Mouse (Mus musculus): ENCODE results near the gene Ncs1. TPM values are rescaled to one million over a fixed set of nuclear protein-coding genes. Genes with fewer than 3 reads are reported as not detected.

Ncs1 gene
- polyA plus RNA-seq, 1 experiment from 2014 or later: 29.4 TPM

DNA sequence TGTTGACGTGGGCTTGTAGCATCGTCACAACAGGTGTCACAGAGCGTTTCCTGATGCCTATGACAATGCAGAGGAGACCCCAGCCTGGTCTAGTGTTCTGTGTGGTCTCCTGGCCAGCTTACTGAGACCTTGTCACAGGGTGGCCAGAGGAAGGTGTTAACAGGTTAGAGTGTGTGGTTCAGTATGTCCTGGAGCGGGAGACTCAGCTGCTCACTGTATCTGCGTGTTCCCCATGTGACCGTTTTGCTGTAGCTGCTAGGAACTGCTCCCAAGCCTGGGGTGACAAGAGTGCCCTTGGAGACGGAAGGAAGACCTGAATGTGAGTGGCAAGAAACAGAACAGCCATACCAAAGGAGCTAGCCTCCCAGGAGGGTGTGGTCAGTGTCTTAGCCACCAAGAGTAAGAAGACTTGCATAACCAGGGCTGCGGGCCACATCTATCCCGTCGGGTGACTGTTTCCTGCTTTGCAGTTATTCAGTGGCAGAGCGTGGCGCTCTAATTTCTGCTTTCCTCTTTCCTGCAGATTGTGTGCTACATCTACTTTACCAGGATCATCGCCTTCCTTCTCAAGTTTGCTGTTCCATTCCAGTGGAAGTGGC, 37.0 kb upstream of the Ncs1 start:
- Histone ChIP-seq H3K4me1 (ENCODE audit: control insufficient read depth, insufficient read depth, low read length) (peaks cover 69% of the 10 kb centered on the region), H3K9ac (ENCODE audit: low read length) (peak overlapping the region; percentile 26; the same call in 1 of the 2 replicates), H3K4me2 (ENCODE audit: low read depth, low read length) (0 out of 2 replicates have a peak overlapping the region, but pooled peaks have one; percentile 24), H3K27me3 (ENCODE audit: control insufficient read depth, insufficient read depth, low read length) (no peaks in the 10 kb centered on the region), H3K4me3 (ENCODE audit: low read length) (no peak overlapping the region), H3K9me3 (replicated peaks; ENCODE audit: control insufficient read depth, low read length) (no peaks in the 10 kb centered on the region), H3K27ac (ENCODE audit: low read length) (peak overlapping the region; percentile 96), H3K36me3 (ENCODE audit: control insufficient read depth, insufficient read depth) (0 out of 2 replicates have a peak, but pooled peaks cover 2% of the 10 kb centered on the region)
- 53% methylated on average over 13 of the region's 13 CpGs for WGBS
- ATAC-seq (replicated peaks; ENCODE audit: extremely low read depth, insufficient read depth, low FRiP score): no peak; the same call in 1 of the 2 replicates

DNA sequence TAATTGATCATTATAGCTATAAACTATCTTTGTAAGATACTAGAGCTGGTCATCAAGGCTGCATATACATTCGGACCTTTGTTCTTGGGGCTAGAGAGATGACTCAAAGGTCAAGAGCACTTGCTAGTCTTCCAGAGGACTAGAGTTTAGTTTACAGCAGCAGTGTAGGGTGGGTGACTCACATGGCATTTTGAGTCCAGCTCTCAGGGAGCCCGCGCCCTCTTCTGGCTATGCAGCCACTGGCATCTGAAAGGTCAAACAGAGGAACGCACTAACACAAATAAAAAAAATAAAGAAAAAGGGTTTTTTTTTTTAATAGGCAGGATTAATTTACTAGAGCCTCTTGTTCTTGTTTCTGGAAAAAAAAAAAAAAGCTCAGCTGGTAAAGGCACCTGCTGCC, 36.1 kb upstream of the Ncs1 start:
- Histone ChIP-seq H3K27me3 (ENCODE audit: control insufficient read depth, insufficient read depth, low read length) (no peaks in the 10 kb centered on the region), H3K4me2 (ENCODE audit: low read depth, low read length) (peak overlapping the region; percentile 45), H3K9me3 (replicated peaks; ENCODE audit: control insufficient read depth, low read length) (no peaks in the 10 kb centered on the region), H3K36me3 (ENCODE audit: control insufficient read depth, insufficient read depth) (0 out of 2 replicates have a peak, but pooled peaks cover 2% of the 10 kb centered on the region), H3K4me3 (ENCODE audit: low read length) (no peak overlapping the region), H3K27ac (ENCODE audit: low read length) (peak overlapping the region; percentile 96), H3K9ac (ENCODE audit: low read length) (no peak overlapping the region; the same call in 1 of the 2 replicates), H3K4me1 (ENCODE audit: control insufficient read depth, insufficient read depth, low read length) (peaks cover 71% of the 10 kb centered on the region)
- 60% methylated on average over 4 of the region's 4 CpGs for WGBS
- no peak for ATAC-seq (replicated peaks; ENCODE audit: extremely low read depth, insufficient read depth, low FRiP score)

DNA sequence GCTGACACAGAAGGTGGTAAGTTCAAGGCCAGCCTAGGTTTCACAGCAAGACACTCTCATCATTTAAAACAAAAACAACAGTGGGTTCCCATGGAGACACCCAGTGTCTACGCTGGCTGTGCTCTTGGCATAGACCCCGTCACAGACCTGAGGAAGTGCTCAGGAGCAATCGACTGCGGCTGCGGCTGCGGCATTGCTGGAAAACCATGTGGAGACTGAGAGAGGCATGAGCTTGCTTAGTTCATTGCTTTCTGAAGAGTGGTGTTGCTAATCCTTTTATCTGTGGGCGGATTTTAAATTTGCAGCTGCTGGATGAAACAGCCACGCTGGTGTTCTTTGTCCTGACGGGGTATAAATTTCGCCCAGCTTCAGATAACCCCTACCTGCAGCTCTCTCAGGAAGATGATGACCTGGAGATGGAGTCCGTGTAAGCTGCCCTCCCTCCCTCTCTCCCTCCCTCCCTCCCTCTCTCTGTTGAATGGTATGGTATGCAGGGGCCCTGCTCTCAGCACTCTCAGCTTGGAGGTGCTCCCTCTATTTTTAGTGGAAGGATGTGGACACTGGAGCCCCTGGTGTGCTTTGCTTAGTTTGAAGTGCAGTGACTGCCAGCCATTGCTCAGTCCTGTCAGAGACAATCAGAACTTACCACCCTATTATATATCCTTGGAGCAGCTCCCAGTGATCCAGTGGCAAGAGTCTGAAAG, 35.3 kb upstream of the Ncs1 start:
- H3K27me3 ChIP-seq (ENCODE audit: control insufficient read depth, insufficient read depth, low read length): no peaks in the 10 kb centered on the region
- H3K27ac ChIP-seq (ENCODE audit: low read length): peak overlapping the region; percentile 96
- peaks cover 71% of the 10 kb centered on the region for H3K4me1 ChIP-seq (ENCODE audit: control insufficient read depth, insufficient read depth, low read length)
- peak; percentile 62 for ATAC-seq (replicated peaks; ENCODE audit: extremely low read depth, insufficient read depth, low FRiP score)
- no peaks in the 10 kb centered on the region for H3K9me3 ChIP-seq (replicated peaks; ENCODE audit: control insufficient read depth, low read length)
- H3K36me3 ChIP-seq (ENCODE audit: control insufficient read depth, insufficient read depth): 0 out of 2 replicates have a peak, but pooled peaks cover 4% of the 10 kb centered on the region
- H3K4me3 ChIP-seq (ENCODE audit: low read length): peak overlapping the region; percentile 21
- H3K4me2 ChIP-seq (ENCODE audit: low read depth, low read length): peak overlapping the region; percentile 46
- peak overlapping the region; percentile 72 for H3K9ac ChIP-seq (ENCODE audit: low read length)
- WGBS: 42% methylated on average over 11 of the region's 11 CpGs

DNA sequence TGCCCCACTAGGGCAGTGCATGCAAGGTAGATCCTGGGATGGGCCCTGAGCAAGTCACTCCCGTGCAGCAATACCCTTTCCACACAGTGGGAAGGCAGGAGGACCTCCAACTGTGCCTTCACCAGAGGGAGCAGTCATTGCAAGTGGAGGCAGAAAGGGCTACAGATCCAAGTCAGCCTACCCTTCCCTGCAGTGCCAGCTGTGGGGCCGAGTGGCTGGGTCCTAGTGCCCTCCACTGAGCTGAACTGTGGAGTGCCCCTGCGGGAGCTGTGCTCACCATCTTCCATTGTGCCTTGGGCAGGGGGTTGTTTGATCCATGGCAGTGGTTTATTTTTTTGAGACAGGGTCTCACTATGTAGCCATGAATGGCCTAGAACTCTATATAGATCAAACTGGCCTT, 34.4 kb upstream of the Ncs1 start:
- peak overlapping the region; percentile 72 for H3K9ac ChIP-seq (ENCODE audit: low read length)
- H3K4me2 ChIP-seq (ENCODE audit: low read depth, low read length): peak overlapping the region; percentile 46
- no peaks in the 10 kb centered on the region for H3K27me3 ChIP-seq (ENCODE audit: control insufficient read depth, insufficient read depth, low read length)
- H3K27ac ChIP-seq (ENCODE audit: low read length): peak overlapping the region; percentile 96
- WGBS: 64% methylated on average over 3 of the region's 3 CpGs
- ATAC-seq (replicated peaks; ENCODE audit: extremely low read depth, insufficient read depth, low FRiP score): no peak; the same call in 1 of the 2 replicates
- H3K4me3 ChIP-seq (ENCODE audit: low read length): peak overlapping the region; percentile 30
- H3K36me3 ChIP-seq (ENCODE audit: control insufficient read depth, insufficient read depth): 0 out of 2 replicates have a peak, but pooled peaks cover 4% of the 10 kb centered on the region
- H3K9me3 ChIP-seq (replicated peaks; ENCODE audit: control insufficient read depth, low read length): no peaks in the 10 kb centered on the region
- H3K4me1 ChIP-seq (ENCODE audit: control insufficient read depth, insufficient read depth, low read length): peaks cover 79% of the 10 kb centered on the region

DNA sequence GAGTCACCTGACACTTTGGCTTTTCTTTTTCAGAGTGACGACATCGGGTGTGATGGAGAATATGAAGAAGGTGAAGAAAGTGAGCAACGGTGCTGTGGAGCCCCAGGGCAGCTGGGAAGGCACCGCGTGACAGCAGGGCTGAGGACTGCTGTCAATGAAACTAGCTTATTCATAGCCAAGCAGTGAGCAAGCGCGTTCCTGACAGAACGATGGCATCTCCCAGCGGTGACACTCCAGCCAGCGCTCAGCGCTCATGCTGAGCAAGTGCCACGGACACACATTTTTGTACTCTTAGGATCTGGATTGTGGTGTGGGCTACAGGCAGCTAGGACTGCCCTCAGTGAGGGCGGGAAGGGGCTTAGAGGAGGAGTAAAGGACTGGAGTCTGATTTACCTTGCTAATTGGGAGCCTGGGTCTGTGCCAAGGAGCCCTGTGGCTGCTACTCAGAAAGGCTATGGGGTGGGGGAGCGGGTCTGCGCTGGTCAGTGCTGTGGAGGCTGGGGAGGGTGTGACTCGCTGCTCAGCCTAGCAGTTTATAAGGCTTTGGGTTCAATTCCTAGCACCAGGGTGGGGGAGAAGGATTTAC, 31.3 kb upstream of the Ncs1 start:
- WGBS: 53% methylated on average over 16 of the region's 16 CpGs
- no peak overlapping the region for H3K4me2 ChIP-seq (ENCODE audit: low read depth, low read length)
- ATAC-seq (replicated peaks; ENCODE audit: extremely low read depth, insufficient read depth, low FRiP score): no peak; the same call in 1 of the 2 replicates
- H3K4me3 ChIP-seq (ENCODE audit: low read length): no peak overlapping the region
- H3K36me3 ChIP-seq (ENCODE audit: control insufficient read depth, insufficient read depth): 0 out of 2 replicates have a peak, but pooled peaks cover 2% of the 10 kb centered on the region
- 0 out of 2 replicates have a peak overlapping the region, but pooled peaks have one; percentile 13 for H3K9ac ChIP-seq (ENCODE audit: low read length)
- peak overlapping the region; percentile 59 for H3K27ac ChIP-seq (ENCODE audit: low read length)
- no peaks in the 10 kb centered on the region for H3K27me3 ChIP-seq (ENCODE audit: control insufficient read depth, insufficient read depth, low read length)
- H3K4me1 ChIP-seq (ENCODE audit: control insufficient read depth, insufficient read depth, low read length): peaks cover 73% of the 10 kb centered on the region
- H3K9me3 ChIP-seq (replicated peaks; ENCODE audit: control insufficient read depth, low read length): no peaks in the 10 kb centered on the region

DNA sequence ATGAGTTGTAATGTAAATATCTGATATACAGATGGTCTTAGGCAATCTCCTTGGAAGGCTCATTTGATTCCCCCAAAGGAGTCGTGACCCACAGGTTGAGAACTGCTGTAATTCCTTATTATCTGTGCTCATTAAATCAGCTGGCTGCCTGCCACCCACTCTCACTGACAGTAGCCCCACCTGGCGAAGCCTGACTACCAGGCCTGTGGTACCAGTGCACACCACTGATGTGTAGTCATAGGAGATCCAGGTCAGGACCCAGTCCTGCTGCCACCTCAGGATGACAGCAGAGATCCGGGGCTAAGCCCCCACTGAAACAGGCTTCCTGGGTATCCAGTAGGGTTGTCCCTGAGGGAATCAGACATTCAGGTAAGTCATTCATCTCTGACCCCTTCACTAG, 27.0 kb upstream of the Ncs1 start:
- Histone ChIP-seq H3K36me3 (ENCODE audit: control insufficient read depth, insufficient read depth) (0 out of 2 replicates have a peak, but pooled peaks cover 2% of the 10 kb centered on the region), H3K4me1 (ENCODE audit: control insufficient read depth, insufficient read depth, low read length) (peaks cover 46% of the 10 kb centered on the region), H3K27me3 (ENCODE audit: control insufficient read depth, insufficient read depth, low read length) (no peaks in the 10 kb centered on the region), H3K9ac (ENCODE audit: low read length) (no peak overlapping the region), H3K27ac (ENCODE audit: low read length) (0 out of 2 replicates have a peak overlapping the region, but pooled peaks have one; percentile 6), H3K4me2 (ENCODE audit: low read depth, low read length) (no peak overlapping the region), H3K9me3 (replicated peaks; ENCODE audit: control insufficient read depth, low read length) (no peaks in the 10 kb centered on the region), H3K4me3 (ENCODE audit: low read length) (no peak overlapping the region)
- no peak for ATAC-seq (replicated peaks; ENCODE audit: extremely low read depth, insufficient read depth, low FRiP score)
- WGBS: 77% methylated on average over 3 of the region's 3 CpGs

DNA sequence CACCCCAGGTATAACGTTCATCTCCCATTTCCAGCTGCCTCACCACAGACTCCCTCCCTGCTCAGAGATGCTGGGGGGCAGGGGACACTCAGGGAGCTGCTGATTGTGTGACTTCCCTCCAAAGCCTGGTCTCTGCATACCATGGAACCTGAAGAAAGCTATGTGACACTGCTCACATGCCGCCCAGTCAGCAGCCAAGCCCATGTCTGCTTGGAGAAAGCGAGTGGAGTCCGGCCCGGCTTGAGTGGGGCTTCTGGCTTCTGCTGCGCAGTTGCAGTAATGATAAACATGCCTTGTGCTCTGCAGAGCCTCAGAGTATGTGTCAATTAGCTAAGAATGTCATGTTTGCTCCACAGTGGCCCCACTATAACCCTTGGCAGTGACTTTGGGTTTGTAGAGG, 26.2 kb upstream of the Ncs1 start:
- 44% methylated on average over 6 of the region's 6 CpGs for WGBS
- 0 out of 2 replicates have a peak, but pooled peaks cover 2% of the 10 kb centered on the region for H3K36me3 ChIP-seq (ENCODE audit: control insufficient read depth, insufficient read depth)
- no peak overlapping the region for H3K4me3 ChIP-seq (ENCODE audit: low read length)
- no peaks in the 10 kb centered on the region for H3K27me3 ChIP-seq (ENCODE audit: control insufficient read depth, insufficient read depth, low read length)
- no peak overlapping the region for H3K4me2 ChIP-seq (ENCODE audit: low read depth, low read length)
- peak; percentile 55 for ATAC-seq (replicated peaks; ENCODE audit: extremely low read depth, insufficient read depth, low FRiP score)
- peaks cover 38% of the 10 kb centered on the region for H3K4me1 ChIP-seq (ENCODE audit: control insufficient read depth, insufficient read depth, low read length)
- H3K9ac ChIP-seq (ENCODE audit: low read length): no peak overlapping the region
- peak overlapping the region; percentile 76 for H3K27ac ChIP-seq (ENCODE audit: low read length)
- H3K9me3 ChIP-seq (replicated peaks; ENCODE audit: control insufficient read depth, low read length): no peaks in the 10 kb centered on the region

DNA sequence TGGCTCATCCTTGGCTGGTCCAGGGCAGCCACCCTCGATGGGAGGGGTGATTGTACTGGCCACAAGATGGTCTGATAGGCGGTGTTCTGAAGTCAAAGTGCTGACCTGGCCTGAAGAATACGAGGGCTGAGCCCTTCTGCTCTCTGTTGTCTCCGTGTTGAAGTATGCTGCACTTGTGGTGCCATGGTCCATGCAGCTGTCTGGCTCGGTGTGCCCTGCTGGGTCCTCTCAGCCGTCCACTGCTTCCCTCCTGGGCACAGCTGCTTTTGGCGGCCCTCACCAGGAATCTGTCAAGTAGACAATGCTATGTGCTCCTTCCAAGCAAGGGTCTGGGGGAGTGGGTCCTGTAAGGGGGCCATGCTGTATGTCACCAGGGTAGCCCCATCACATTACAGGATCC, 24.8 kb upstream of the Ncs1 start:
- Histone ChIP-seq H3K27ac (ENCODE audit: low read length) (no peak overlapping the region), H3K36me3 (ENCODE audit: control insufficient read depth, insufficient read depth) (no peaks in the 10 kb centered on the region), H3K27me3 (ENCODE audit: control insufficient read depth, insufficient read depth, low read length) (no peaks in the 10 kb centered on the region), H3K9me3 (replicated peaks; ENCODE audit: control insufficient read depth, low read length) (no peaks in the 10 kb centered on the region), H3K9ac (ENCODE audit: low read length) (no peak overlapping the region), H3K4me2 (ENCODE audit: low read depth, low read length) (no peak overlapping the region), H3K4me3 (ENCODE audit: low read length) (no peak overlapping the region), H3K4me1 (ENCODE audit: control insufficient read depth, insufficient read depth, low read length) (peaks cover 27% of the 10 kb centered on the region)
- WGBS: 68% methylated on average over 7 of the region's 7 CpGs
- no peak for ATAC-seq (replicated peaks; ENCODE audit: extremely low read depth, insufficient read depth, low FRiP score)

DNA sequence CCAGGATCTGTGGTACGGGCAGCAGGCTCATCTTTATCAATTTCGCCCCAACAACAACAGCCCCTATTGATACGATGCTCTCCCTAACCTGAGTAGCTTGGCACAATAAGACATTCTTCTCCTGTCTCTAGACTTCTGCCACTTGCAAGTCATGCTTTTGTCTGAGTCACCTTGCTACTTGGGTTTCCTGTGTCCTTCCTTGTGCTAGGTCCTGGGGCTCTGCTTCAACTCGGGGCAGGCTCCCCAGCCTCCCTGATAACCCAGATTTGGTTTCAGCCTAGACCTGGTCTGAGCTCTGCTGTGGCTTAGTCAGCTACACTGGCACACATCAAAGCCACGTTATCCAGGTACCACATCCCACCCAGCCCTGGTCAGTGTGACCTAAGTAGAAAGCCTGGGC, 24.0 kb upstream of the Ncs1 start:
- 68% methylated on average over 5 of the region's 5 CpGs for WGBS
- no peaks in the 10 kb centered on the region for H3K27me3 ChIP-seq (ENCODE audit: control insufficient read depth, insufficient read depth, low read length)
- H3K9ac ChIP-seq (ENCODE audit: low read length): no peak overlapping the region
- no peak overlapping the region for H3K4me3 ChIP-seq (ENCODE audit: low read length)
- H3K4me1 ChIP-seq (ENCODE audit: control insufficient read depth, insufficient read depth, low read length): peaks cover 20% of the 10 kb centered on the region
- H3K36me3 ChIP-seq (ENCODE audit: control insufficient read depth, insufficient read depth): no peaks in the 10 kb centered on the region
- peaks cover 4% of the 10 kb centered on the region for H3K9me3 ChIP-seq (replicated peaks; ENCODE audit: control insufficient read depth, low read length)
- H3K27ac ChIP-seq (ENCODE audit: low read length): no peak overlapping the region
- no peak for ATAC-seq (replicated peaks; ENCODE audit: extremely low read depth, insufficient read depth, low FRiP score)
- no peak overlapping the region for H3K4me2 ChIP-seq (ENCODE audit: low read depth, low read length)
